Mouse (Mus musculus) kidney, adult 8-10 months (tissue): ENCODE results near the gene Pml.

Experiments
- DNase-seq, 2 experiments: peaks; one replicate each; pipeline ENCODE4 v3.0.0; 2022

Pml gene

DNA sequence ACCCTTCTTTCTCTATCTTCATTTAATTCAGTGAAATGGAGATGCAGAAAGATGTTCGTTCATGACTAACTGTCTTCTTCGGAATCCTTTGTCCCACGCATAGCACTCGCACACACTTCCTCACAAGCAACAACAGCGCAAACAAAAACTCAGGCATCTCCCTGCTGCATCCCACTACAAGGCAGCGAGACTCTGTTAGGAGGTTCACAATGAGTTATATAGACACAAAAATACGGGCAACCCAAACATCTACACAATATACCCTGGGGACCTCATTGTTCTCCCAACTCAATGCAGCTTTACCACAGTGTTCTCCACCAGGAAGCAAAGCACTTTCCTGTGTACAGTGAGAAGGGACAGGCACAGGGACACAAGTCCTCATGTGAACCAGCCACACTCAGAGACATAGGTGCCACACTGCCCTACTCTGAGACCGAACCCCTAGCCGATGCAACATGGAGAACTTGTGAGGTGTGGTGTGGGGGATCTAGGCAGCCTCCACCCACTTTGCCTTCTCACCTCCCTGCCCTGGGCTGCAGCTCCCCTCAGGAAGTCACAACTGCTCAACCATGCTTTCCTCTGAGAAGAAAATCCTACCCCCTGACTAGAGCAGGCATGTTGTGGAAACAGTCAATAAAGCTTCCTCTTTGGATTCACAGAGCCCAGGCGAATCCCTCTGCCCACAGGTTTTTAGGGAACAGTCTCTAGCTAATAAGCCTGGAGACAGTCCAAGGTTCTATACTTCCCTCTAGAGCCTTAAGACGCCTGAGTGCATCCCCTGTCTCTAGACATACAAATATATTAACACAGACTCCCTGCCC lies 49.1 kb downstream of the Pml start:
- DNase-seq: no peak

DNA sequence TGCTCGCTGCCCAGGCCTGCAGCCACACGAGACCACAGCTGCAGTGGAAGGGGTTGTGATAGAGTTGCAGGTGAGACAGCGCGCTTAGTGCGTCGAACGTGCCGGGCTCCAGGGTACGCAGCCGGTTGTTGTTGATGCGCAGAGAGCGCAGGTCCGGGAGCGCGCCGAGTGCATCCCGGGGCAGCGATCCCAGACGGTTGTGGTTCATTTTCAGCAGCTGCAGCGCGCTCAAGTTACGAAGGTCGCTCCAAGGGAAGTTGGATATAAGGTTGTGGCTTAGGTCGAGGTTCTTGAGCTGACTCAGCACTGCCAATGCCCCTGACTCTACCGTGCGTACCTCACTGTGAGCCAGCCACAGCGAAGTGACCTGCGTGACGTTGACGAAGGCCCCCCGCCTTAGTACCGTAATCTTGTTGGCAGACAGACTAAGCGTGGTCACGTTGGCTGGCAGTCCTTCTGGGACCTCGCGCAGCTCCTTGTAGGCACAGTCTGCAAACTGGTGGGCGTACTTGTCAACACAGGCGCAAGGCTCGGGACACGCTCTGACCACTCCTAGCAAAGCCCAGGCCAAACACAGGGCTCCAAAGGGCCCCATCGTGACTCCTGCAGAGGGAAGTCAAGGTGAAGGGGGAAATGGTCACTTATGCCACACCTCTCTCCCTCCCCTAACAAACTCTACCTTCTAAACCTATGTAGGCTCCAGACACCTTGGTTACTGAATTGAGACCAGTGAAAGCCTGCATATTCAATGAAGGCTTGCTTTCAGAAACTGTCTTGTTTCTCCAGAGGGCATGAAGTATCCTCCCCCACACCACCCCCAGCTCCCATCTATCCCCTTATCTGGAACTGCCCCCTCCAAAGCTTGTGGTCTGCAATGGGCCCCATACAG lies 50.0 kb downstream of the Pml start:
- no peak for DNase-seq

DNA sequence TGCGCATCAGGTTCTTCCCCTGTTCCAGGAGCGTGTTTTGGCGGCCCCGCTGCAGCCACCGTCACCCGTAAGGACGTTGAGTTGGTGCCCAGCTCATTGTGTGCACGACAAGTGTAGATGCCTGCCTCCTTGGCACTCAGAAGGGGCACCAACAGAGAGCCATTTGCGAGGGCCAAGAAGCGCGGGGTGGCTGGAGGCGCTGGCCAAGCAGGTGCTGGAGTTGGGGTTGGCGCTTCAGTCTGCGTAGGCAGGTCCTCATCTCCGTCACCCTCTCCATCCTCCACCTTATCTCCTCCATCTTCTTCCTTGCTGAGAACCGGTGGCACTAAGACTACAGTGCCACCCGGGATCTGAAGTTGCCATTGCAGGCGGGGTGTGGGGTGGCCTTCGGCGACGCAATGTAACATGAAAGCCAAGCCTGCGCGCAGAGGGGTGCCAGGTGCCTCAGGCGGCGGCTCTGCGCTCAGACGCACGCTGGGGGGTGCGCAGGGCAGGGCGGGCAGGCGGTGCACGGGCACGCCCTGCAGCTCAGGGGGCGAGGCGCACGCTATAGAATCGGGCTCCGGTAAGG lies 50.7 kb downstream of the Pml start:
- no peak for DNase-seq

DNA sequence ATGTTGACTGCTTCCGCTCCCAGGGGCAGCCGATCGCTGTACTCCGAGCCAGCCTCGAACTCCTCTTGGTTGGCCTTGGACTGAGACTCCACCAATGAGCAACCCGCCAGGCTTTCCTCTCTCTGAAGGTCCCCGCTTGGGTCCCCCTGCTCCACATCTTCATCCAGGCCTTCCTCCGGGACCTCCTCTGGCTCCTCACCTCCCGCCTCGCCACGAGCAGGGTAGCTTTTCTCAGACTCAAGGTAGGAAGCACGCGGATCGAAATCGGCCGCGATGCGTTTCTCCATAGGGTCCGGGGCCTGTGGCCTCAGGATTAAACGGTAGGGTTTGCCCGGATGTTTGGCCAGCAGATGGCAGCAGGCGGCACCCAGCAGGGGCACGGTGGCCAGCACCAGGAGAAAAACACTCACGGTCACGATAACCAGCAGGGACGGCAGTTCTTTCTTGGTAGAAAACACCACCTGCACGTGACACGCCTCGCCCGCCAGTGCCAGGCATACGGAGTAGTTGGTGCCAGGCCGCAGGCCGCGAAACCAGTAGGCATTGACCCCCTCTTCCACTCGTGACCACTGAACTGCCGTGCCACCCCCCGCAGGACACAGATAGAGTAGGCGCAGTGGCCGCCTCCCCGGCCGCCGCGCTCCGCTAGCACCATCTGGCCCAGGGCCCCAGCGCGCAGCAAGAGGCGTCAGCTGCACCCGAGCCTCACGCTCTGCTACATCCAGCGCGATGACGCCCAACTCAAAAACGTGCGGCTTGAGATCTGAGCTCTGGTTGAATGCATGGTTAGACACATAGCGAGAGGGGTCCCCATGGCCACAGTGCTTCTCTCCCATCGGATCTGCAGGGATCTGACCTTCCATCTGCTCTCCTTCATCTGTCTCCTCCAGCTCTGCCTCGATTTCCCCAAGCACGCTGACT lies 51.5 kb downstream of the Pml start:
- peak in 1 of 2 experiments; percentile 65 for DNase-seq

DNA sequence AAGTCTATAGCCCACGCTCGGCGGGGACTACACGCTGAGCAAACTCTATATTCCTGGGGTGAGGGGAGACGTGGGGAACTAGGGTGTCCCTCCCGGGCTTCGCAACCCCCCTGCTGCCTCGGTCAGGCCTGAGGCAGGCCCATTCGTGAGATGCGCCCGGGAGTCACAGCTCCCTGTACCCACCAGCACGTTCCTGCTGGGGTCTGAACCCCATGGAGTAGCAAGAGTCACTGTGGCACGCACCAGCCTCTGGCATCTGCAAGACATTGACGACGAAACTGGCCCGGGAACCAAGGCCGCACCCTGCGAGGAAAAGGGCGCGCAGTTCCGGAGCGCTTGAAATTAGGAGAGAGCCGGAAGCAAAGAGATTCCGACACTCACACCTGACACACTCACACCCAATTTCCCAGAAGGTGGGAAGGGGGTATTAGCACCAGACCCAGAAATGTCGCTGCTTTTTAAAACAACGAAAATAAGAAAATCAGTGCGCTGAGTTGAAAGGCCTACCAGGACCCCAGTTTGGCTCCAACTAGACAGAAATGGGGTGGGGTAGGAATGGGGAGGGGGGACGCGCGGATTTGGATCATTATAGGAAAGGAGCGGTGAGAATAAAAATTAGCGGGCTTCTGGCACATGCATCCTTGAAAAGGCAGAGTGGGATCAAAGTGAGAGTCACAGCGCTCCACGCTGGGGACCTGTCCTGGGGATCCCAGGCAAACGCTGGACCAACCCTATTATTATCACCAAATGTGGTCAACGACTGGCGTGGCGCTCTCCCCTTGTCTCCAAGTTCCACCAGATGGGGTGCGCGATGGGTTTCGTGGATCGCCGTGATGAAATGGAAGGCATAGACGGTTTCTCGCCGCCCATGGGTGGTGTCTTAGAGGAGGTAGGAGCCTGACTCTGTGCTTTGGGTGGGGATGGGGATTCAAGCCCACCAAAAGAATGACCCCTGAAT lies 52.7 kb downstream of the Pml start:
- DNase-seq: no peak

DNA sequence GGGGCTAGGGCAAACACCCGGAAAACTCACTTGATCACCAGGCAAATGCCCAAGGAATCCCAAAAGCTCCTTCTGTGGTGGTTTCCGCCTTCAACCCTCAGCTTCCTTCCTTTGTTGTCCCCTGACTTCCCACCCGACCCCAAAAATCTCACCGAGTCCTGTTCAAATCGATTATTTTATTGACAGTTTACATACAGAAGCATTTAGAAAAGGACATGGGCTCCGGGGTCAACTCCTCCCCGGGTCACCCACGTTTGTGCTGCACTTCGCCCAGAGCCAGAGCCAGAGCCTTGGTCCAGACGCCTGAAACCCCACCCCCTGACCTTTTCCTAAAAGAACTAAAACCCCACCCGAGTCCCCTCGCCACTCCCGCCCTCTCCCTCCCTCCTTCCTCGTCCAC lies 53.4 kb downstream of the Pml start:
- no peak for DNase-seq

DNA sequence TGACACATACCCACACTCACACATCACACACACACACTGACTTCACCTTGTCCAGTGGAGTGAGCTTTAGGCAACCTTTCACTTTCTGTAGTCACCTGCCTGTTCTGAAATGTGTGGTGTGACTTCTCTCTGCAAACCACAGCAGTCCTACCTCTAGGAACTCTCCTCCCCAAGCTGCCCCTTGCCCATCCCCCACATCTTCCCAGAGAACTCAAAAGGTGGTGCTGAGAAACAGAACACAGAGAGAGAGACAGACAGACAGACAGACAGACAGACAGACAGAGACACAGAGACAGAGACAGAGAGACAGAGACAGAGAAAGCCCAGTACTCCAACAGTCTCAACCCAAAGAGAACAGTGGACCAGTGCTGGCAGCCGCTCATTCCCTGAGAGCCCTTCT lies 53.9 kb downstream of the Pml start:
- no peak for DNase-seq

DNA sequence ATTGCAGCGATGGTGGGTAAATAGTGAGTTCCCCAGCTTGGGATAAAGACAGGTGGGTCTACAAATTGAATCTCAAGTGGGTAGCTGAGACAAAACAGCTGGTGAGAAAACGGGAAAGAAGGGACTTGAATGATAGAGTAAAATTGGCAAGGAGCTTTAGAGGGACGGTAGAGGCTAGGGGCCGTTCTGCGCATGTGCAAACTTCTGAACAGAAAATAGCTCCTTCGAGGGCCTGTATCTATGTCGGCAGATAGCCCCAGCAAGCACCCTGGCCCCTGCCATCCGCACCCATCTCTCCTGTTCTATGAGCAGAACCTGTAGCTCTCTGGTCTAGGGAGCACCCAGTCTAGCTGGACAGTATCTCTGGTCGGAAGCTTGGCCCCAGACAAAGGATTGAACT lies 55.4 kb downstream of the Pml start:
- no peak for DNase-seq

DNA sequence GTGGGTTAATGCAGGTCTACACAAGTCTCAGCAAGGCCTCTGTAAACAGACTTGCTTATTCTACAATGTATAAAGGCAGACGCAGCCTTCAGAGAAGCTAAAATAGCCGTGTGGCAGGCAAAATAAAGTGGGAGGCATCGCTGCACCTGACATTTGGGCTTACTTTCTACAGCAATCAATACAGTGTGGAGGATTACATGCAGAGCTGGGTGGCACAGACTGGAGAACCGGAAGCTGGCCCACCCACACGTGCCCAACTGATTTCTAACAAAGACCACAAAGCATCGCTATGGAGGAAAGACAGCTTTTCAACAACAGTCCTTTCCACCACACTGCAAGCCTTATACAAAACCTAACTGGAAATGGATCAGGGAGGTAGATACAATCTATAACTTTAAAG lies 65.1 kb downstream of the Pml start:
- DNase-seq: no peak

DNA sequence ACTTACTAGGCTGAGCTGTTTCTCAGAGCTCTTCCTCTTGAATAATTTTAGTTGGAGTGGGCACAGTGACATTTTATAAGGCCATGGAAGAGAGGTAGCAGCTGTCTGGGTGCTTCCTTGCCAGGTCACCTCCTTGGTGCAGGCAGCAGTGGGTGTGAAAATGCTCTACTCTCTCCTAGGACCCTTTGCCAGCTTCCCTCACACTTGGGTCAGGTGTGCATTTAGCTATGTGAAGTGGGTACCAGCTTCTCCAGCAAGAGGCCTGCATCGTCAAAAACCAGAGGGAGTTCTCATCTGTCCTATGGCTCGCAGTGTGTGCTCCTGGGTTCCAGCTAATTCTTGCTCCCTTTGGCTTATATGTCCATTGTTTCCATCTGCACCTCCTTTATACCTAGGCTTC lies 70.2 kb downstream of the Pml start:
- DNase-seq: no peak

DNA sequence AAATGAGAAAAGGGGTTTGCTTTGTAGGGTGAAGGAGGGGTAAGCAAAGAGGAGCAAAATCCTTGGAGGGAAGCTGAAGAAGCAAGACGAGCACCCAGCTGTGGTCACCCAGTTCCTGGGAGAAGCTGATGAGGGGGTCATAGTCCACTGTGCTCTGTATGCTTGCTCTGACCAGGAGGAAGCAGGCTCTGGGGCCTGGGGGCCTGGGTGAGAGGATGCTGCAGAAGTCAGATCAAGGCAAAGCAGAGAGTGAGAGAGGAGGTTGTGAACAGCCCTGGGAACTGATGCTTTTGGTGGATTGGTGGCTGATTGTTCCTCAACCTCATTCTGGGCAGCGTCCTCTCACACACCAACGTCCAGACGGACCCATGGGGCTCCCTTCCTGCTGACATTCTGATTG lies 72.4 kb downstream of the Pml start:
- no peak for DNase-seq

DNA sequence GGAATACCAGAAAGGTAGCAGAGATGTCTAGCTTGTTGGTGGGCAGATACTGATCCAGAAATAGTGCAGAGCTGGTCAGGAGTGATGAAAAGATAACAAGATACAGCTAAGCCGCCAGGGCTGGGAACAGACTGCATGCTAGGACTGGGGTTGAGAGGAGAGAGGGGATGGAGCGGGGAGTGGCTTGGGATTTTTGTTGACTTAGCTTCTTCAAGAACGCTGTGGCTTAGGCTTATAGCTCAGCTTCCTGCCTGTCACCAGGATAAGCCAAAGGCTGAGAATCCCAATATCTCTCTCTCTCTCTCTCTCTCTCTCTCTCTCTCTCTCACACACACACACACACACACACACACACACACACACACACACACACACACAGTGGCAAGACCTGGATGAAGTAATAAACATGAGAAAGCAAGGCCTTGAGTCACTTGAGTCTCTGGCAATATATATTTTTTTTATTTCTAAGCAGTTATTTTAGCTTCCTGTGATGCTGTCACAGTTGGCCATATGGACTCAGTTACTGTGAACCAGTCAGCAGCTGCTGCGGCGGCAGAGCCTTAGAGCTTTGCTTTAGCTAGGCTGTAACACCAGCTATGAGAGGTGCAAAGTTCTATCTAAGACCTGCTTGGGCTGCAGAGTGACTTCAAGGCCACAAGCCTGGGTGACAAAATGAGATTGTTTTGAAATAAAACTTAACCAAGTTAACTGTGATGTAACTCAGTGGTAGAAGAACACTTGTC lies 73.7 kb downstream of the Pml start:
- no peak for DNase-seq

DNA sequence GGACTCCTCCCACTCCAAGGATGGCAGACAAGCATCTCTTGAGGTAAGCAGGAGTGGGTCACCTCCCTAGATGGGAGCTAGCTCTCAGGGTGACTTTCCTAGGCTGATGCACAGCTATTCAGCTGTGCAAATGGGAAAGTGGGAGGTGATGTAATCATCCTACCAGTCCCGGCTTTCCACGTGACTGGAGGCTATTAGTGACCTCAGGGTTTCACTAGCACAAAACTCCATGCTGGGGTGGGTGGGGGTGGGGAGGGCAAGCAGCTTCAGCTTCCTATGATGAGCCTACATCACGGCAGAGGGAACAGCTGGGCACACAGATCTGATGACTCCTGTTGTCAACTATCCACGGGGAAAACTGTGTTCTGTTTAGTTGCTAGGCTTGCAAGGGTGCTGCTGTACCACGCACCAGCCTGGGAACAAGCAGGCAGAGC lies 74.8 kb downstream of the Pml start:
- DNase-seq: no peak

DNA sequence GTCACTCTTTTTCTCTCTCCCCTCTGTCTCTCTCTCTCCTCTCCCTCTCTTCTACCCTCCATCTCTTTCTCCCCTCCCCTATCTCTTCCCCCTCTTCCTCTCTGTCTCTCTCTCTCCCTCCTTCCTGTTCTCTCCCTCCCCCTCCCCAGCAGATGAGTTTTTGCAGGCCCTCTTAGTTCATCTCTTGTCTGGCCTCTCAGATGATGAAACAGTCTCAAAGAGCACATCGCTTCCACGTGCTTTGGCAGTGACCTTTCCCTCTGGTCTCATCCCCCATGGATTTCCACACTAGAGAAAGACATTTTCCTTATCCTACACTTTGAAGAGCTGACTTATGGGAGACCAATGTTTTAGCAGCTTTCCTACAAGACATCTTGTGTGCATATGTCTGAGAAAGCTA lies 76.7 kb downstream of the Pml start:
- DNase-seq: no peak

DNA sequence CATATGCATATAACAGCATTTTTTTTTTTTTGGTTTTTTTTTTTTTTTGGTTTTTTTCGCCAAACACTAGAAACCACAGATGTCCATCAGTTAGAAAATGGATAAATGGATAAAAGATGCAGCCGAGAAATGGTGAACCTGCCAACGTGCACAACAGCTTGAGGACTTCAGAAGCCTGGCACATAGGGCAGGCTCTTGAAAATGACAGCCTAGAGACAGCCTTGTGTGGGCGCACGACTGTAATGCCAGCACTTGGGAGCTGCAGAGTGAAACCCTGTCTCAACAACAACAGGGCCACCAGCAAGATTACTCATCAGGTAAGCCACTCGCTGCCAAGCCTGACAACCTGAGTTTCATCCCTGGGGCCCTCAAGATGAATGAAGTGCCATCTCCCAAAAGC lies 80.2 kb downstream of the Pml start:
- no peak for DNase-seq

DNA sequence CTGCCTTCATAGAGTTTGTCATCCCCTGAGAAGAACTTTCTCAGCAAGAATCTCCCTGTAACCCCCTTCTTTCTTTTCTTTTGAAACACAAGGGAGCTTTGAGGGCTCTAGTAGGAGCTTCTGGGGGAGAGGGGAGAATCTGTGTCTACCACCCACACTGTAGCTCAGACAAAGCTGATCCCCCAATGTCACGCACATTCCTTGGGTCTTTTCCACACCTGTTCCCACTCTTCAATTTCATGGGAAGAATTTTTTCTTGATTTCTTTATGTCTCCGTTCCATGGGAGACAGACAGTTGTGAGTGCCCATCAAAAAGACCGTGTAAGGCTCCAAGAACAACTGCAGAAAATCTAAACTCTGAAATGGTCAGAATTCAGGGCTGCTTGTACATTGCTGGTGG lies 80.7 kb downstream of the Pml start:
- no peak for DNase-seq
